Mouse (Mus musculus) lung, postnatal 14 days (tissue): Measurements from ENCODE around the gene Brpf3.
"Not testable (repeated sequence)": the region's sequence is repeated elsewhere in the genome, so short reads cannot be mapped to it uniquely, and the experiment has no call there.

Experiments
- DNase-seq: peaks from one replicate; pipeline ENCODE4 v3.0.0; 2021

Brpf3 gene

GRCm38 (mm10) chr17:28831065-28831464 is 30.2 kb downstream of the Brpf3 start:
- DNase-seq: no peak

DNA sequence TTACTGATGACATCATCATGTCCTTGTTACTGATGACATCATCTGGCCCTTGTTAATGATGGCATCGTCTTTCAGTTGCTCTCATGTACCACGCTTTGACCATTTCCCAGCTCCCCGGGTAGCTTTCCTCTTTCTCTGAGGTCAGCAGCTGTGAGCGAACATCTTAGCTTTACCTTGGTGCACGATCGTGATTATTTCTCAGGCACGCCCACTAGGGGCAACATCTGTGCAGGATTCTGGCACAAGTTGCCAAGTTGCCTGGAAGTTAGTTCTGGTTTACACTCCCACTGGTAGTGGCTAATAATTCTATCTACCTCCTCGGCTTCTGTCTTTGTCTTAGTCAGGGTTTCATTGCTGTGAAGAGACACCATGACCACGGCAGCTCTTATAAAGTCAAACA is 31.1 kb downstream of the Brpf3 start:
- DNase-seq: no peak

- no peak for DNase-seq
These were observed 32.0 kb downstream of the Brpf3 start for GRCm38 (mm10) chr17:28832875-28833274.

DNA sequence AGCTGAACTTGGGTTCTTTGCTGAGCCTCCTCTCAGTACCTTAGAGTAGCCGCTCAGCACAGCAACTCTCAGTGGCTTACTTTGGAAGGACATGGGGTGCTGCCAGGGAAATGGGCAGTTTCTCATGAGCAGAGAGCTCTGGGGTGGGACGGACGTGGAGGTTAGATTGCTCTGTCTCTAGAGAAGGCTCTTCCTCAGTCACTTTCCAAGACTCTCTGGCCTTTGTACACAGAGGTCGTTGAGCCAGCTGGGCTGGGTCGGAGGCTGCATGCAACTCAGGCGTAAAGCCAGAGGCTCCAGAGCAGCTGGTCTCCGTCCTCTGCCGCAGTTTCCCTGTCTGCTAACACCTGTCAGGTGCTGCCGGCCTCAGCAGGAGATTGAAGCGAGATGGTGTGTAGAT is 33.8 kb downstream of the Brpf3 start:
- peak; percentile 48 for DNase-seq

GRCm38 (mm10) chr17:28837840-28838239 is 37.0 kb downstream of the Brpf3 start:
- no peak for DNase-seq

DNA sequence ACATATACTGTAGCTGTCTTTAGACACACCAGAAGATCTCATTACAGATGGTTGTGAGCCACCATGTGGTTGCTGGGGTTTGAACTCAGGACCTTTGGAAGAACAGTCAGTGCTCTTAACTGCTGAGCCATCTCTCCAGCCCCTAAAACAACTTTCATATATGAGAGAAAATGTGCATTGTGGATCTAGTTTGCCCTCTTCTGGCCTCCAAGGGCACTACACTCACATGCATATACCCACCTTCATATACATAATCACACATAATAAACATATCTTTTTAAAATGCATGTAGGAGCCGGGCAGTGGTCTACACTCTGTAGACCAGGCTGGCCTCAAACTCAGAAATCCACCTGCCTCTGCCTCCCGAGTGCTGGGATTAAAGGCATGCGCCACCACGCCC is 41.1 kb downstream of the Brpf3 start:
- DNase-seq: not testable (repeated sequence)

DNA sequence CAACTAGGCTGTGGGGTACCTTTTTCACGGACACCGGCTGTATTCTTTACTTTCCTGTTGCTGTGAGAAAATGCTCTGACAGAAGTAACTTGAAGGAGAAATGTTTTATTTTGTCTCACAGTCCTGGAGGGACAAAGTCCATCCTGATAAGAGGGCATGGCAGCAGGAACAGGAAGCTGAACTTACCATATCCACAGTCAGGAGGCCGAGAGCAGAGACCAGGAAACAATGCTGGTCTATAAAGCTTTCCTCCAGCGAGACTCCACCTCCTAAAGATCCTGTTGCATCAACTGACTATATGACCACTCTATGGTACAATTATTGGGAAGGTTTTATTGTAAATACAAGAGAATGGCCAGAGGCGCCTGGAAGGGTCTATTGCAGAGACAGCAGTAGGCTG is 42.8 kb downstream of the Brpf3 start:
- DNase-seq: no peak

GRCm38 (mm10) chr17:28846974-28847617 is 46.2 kb downstream of the Brpf3 start:
- no peak for DNase-seq

GRCm38 (mm10) chr17:28850511-28850910 is 49.6 kb downstream of the Brpf3 start:
- no peak for DNase-seq

GRCm38 (mm10) chr17:28854377-28854776 is 53.5 kb downstream of the Brpf3 start:
- no peak for DNase-seq

GRCm38 (mm10) chr17:28855166-28855885 is 54.4 kb downstream of the Brpf3 start:
- peak; percentile 29 for DNase-seq

DNA sequence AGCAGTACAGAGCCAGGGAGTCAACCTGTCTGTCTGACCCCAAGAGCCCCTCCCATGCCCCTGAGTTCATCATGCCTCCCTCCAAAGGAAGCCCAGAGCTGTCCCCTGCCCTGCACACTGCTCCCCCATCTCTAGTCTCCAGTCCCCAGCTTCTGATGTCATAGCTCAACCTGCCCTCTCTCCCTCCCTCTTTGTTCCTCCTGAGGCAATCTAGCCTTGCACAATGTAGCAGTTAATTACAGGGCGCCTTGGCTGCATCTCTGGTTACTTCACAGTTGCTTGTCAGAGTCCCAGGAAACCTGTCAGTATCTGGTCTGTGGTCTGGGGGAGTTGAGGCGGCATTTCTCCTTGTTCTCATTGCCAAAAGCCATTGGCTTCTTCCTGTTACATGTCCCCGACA is 55.1 kb downstream of the Brpf3 start:
- DNase-seq: peak; percentile 34

DNA sequence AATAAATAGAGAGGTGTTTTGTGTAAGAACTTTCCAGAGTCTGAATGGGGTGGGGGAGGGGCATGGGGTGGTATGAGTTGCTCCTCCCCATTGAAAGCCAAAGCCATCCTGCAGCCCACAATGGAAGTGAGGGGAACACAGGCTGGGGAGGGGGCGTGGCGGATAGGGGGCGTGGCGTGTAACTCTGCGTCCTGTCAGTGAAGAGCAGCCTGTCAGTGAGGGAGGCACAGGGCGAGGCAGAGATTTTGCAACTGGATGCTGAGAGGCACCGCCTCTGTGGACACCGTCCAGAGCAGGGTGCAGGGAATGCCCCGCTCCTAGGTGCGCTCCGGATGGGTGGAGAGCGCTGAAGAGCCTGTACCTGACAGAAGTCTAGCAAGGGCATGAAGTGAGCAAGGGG is 57.3 kb downstream of the Brpf3 start, which contains the start of gene Pnpla1:
Gene Pnpla1, plus strand, starts transcription at position 207 of the 400 bp plus-strand sequence.
- DNase-seq: peak; percentile 46

- no peak for DNase-seq
These were observed 63.0 kb downstream of the Brpf3 start for GRCm38 (mm10) chr17:28863926-28864325.

DNA sequence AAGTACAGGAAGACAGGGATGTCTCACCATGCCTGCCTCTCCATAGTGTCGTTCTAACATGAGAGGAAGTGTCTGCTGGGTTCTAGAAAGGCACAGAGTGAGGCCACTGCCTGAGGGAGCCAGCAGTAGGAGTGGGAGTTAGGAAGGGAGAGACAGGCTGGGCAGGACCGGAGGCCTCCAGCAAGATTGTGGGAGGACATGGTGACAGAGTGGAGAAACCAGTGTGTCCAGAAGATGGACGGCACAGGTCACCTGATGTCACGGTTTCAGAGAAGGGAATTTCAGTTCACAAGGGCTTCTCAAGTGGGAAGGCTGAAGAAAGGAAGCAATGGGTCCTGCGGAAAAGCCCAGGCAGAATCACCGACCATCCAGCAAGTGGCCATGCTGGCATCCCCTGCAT is 63.6 kb downstream of the Brpf3 start:
- no peak for DNase-seq

DNA sequence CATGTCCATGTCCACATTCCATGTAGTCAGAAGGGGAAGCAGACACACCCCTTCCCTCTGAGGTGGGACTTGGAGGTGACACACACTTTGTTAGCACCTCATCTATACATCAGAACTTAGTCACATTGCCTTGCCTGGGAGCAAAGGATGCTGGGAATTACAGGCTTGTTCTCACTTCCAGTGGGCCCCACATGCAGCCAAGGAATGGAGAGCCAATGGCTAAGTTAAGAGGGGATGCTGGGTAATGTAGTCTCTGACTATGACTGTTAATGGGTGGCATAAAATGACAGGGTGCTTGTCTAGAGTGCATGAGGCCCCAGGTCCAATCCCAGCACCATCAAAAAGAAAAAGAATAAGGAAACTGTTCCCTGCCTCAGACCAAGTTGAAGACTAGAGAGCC is 66.0 kb downstream of the Brpf3 start:
- no peak for DNase-seq

- DNase-seq: no peak
These were observed 66.5 kb downstream of the Brpf3 start for GRCm38 (mm10) chr17:28867381-28867780.

DNA sequence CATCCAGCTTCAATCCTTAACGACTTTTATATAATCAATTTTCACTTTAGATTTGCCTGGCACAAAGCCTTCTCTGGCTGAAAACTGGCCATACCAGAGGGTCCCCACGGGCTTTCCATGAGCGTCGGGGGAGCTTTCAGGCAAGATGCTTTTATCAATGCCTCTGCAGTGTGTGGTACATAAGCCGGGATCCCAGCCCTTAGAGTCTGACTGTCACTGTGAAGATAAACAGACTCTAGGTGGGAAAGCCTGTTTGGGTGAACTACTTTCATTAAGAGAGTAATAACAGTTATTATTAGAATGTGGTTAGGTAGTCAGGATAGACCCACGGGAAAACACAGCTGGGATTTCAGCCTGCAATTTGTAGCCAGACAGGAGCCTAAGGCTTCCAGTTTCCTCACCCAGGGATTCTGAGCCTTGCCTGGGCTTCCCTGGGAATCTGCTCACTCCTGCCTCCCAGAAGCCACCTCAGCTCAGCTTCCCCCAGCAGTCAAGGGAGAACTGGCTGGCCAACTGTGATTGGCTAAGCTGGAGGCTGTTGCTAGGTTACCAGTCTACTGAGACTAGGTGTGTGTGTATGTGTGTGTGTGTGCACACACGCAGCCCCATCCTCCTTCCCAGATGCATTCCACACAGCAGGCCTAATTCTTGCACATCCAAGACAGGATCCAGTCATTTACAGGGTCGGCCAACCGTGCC is 68.7 kb downstream of the Brpf3 start:
- DNase-seq: no peak

DNA sequence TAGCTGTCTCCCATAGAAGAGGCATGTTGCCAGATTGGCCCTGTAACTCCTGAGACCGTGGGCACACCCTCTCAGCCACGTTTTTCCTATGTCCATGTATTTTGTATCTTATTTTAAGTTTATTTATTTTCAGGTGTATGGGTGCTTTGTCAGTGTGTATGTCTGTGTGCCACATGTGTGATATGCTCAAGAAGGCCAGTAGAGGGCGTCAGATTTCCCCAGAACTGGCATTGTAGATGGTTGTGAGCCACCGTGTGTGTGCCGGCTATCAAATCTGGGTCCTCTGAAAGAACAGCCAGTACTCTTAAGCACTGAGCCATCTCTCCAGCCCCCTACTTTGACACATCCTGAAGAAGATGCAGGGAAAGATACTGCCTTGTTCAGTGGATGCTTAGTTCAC is 69.5 kb downstream of the Brpf3 start:
- no peak for DNase-seq

- DNase-seq: no peak
These were observed 70.9 kb downstream of the Brpf3 start for GRCm38 (mm10) chr17:28871831-28872230.

- no peak for DNase-seq
These were observed 71.4 kb downstream of the Brpf3 start for GRCm38 (mm10) chr17:28872322-28872721.

DNA sequence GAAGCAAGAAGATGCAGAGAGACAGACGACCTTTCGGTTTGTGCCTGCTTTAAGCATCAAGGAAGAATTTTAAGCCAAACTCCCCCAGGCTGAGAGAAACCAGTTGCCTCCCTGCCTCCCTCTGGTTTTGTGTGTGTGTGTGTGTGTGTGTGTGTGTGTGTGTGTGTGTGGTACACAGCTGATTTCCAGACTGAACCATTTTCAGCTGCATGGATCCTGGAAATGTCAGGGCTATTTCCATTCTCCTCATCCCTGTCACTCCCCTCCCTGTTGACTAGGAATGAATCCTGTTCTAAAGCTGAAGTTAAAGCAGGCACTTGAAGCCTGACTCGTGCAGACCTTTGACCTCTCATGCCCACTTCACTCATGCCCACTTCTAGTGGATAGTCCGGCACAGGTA is 73.3 kb downstream of the Brpf3 start:
- no peak for DNase-seq

DNA sequence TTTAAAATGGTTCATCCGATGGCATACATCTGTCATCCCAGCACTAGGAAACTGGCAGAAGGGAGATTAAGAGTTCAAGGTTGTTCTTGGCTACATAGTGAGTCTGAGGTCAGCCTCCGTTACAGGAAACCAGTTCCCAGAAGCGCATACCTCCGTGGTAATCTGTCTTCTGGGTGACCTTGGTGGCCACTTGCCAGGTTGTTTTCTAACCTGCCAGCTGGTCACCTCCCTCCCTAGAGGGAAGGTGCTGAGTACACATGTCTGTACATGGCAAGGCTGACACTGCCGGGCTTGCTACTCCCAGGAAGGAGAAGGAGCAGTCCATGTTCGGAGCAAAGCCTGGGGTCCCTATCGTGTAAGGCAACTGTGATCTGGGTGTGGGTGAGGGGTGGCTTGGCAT is 73.9 kb downstream of the Brpf3 start:
- no peak for DNase-seq

DNA sequence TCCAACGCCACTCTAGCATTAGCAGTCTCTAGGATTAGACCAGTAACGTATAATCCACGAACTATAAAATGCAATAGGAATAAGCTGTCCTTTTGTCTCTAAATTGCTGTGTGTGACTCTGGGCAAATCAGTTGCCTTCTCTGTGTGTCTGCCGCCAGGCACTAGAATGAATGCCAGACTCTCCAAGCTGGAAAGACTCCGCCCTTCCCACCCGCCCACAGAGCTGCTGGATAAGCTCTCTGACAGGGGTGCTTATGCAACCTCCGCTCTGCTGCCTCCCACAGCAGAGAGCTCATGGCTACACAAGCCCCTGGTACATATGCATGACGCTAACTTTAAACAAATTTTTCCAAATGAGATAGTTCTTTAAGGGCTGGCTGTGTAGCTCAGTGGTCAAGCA is 74.4 kb downstream of the Brpf3 start:
- DNase-seq: peak; percentile 65
